Mouse (Mus musculus) embryonic facial prominence, embryonic 12.5 days (tissue): ENCODE data around the gene Stard7. TPM values are rescaled to one million over a fixed set of nuclear protein-coding genes. Genes with fewer than 3 reads are reported as not detected.

Experiments used
- ATAC-seq: fragments of 200-750 bp; cut with Nextera tagmentation; 2 replicates; pipeline ENCODE4 v1.8.0; 2017; ENCODE audit not compliant: insufficient number of reproducible peaks, insufficient read depth, low FRiP score, low TSS enrichment
- H3K27ac ChIP-seq: fragments of 300-500 bp; sonication (generic); 2 replicates; pipeline ENCODE4 v1.5.1; 2016; ENCODE audit warnings: mild to moderate bottlenecking
- H3K27me3 ChIP-seq: fragments of 300-500 bp; sonication (generic); 2 replicates; pipeline ENCODE4 v1.6.1; 2016; ENCODE audit warnings: mild to moderate bottlenecking, moderate library complexity
- H3K36me3 ChIP-seq: fragments of 300-500 bp; sonication (generic); 2 replicates; pipeline ENCODE4 v1.6.1; 2016; ENCODE audit warnings: mild to moderate bottlenecking
- H3K4me1 ChIP-seq: fragments of 300-500 bp; sonication (generic); 2 replicates; pipeline ENCODE4 v1.6.1; 2016
- H3K4me2 ChIP-seq: fragments of 300-500 bp; sonication (generic); replicated peaks from 2 replicates; pipeline ENCODE4 v1.6.1; 2016; ENCODE audit warnings: mild to moderate bottlenecking, moderate library complexity
- H3K4me3 ChIP-seq: fragments of 300-500 bp; sonication (generic); 2 replicates; pipeline ENCODE4 v1.5.1; 2016; ENCODE audit warnings: mild to moderate bottlenecking
- H3K9ac ChIP-seq: fragments of 300-500 bp; sonication (generic); 2 replicates; pipeline ENCODE4 v1.6.1; 2016; ENCODE audit warnings: mild to moderate bottlenecking, moderate library complexity
- H3K9me3 ChIP-seq: fragments of 300-500 bp; sonication (generic); 2 replicates; pipeline ENCODE4 v1.6.1; 2016; ENCODE audit warnings: mild to moderate bottlenecking, moderate library complexity
- WGBS: fragments of 180-500 bp; shearing (Covaris S2); methylation state at CpG from one replicate; pipeline ENCODE4 v1.1.7; 2016; 5-methylcytosine and 5-hydroxymethylcytosine counted together
- polyA plus RNA-seq: library from polyadenylated mRNA; unstranded; fragments of >200 nt; fragmentation: Nextera tagmentation; extraction: Ambion mirVana; gene quantifications from 2 replicates; pipeline ENCODE4 v1.2.1, GENCODE M21; 2016

The Stard7 gene
- polyA plus RNA-seq, 1 experiment from 2014 or later = 87.3 TPM

GRCm38 (mm10) chr2:127311193-127311592 lies 41.2 kb downstream of the Stard7 start:
- no peak overlapping the region for H3K4me3 ChIP-seq

DNA sequence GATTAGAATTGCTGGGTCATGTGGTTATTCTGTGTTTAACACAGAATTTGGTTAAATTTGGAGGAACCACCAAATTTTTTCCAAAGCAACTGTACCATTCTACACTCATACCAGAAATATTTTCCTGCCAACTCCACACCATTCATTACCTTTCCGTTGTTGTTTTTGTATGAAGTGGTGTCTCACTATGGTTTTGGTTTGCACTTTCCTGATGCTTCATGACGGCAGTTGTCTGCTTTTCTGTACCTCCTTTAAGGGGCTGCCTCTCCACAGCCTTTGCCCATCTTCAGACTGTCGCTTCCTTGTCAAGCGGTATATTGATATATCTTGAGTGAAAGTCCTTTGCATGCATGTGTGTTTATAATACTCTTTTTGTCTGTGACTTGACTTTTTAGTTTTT lies 42.8 kb downstream of the Stard7 start:
- Histone ChIP-seq H3K27me3 (no peaks in the 10 kb centered on the region), H3K36me3 (no peaks in the 10 kb centered on the region), H3K9me3 (no peaks in the 10 kb centered on the region), H3K4me1 (no peaks in the 10 kb centered on the region), H3K4me2 (no peak overlapping the region), H3K9ac (no peak overlapping the region), H3K27ac (no peak overlapping the region), H3K4me3 (no peak overlapping the region)
- ATAC-seq = no peak
- WGBS = 92% methylated on average over 4 of the region's 4 CpGs

More at GRCm38 (mm10) chr2:127311193-127311592, 41.2 kb downstream of the Stard7 start:
- no peaks in the 10 kb centered on the region for H3K27me3 ChIP-seq
- no peaks in the 10 kb centered on the region for H3K4me1 ChIP-seq
- 81% methylated on average over 1 of the region's 1 CpGs for WGBS
- ATAC-seq = no peak
- H3K36me3 ChIP-seq = no peaks in the 10 kb centered on the region
- no peak overlapping the region for H3K9ac ChIP-seq
- H3K4me2 ChIP-seq = no peak overlapping the region
- no peak overlapping the region for H3K27ac ChIP-seq
- H3K9me3 ChIP-seq = no peaks in the 10 kb centered on the region

DNA sequence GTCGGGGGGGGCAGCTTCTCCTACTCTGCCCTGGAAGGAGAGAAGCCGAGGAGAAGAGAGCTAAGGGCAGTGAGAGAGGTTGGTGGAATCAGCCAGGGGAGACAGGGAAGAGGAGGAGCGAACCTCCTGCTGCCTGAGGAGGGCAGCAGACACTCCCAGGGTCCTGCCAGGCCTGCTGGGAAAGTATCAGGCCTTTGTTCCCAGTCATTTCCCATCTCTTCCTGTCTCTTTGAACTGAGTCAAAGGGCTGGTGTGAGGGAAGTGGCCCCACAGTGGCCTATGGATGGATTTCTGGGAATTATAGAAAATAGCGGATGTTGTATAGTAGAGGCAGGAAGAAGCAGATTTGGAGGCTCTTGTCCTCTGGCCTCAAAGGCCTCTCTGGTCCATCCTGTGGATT lies 43.9 kb downstream of the Stard7 start:
- Histone ChIP-seq H3K27ac (no peak overlapping the region), H3K36me3 (no peaks in the 10 kb centered on the region), H3K4me3 (no peak overlapping the region), H3K4me1 (no peaks in the 10 kb centered on the region), H3K27me3 (no peaks in the 10 kb centered on the region), H3K9me3 (no peaks in the 10 kb centered on the region), H3K4me2 (no peak overlapping the region), H3K9ac (no peak overlapping the region)
- no peak for ATAC-seq
- WGBS = 47% methylated on average over 4 of the region's 4 CpGs

DNA sequence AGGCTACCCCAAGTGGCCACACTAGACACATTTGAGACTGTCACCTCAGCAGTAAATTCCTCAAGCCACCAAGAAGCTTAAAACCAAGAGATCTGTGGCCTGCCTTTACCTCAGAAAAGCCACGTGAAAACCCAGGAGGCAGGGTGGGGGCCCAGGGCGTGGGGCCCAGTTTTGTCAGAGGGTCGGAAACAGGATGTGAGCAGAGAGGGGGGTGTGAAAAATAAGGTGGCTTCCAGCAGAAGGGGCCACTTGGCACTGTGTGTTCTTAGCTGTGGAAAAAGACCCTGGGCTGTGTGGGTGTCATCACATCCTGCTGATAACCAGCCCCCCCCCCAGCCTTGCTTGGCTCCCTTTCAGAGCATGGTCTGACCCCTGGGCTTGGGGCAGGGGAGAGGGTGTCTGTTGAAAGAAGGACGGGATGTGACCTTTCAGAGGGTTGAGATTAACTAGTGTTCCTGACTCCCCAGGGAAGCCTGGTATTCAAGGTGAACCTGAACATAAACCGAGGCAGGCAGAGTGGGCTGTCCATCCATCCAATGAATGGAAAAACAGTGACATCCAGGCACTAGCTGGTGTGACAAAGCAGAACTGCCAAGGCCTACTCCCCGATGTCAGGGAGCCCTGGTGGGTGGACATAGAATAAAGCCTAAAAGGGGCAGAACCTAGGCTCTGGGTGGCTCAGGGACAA lies 44.6 kb downstream of the Stard7 start:
- Histone ChIP-seq H3K9ac (no peak overlapping the region), H3K27ac (no peak overlapping the region), H3K36me3 (no peaks in the 10 kb centered on the region), H3K27me3 (no peaks in the 10 kb centered on the region), H3K9me3 (no peaks in the 10 kb centered on the region), H3K4me3 (no peak overlapping the region), H3K4me1 (no peaks in the 10 kb centered on the region), H3K4me2 (no peak overlapping the region)
- WGBS = 72% methylated on average over 6 of the region's 6 CpGs
- no peak for ATAC-seq

DNA sequence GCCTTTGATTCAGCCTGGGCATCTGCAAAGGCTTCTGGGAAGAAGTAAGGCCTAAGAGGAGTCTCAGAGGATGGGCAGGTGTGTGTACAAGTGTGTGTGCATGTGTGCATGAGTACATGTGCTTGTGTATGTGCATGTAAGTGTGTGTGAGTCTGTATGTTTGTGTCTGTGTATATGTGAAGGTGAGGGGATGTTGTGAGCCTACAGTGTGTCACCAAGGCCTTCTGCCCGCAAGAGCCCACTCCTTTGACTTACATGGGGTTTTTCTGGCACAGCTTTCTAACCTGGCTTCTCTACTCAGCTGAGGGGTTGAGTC lies 45.1 kb downstream of the Stard7 start:
- Histone ChIP-seq H3K27ac (no peak overlapping the region), H3K9me3 (no peaks in the 10 kb centered on the region), H3K4me1 (no peaks in the 10 kb centered on the region), H3K4me2 (no peak overlapping the region), H3K27me3 (no peaks in the 10 kb centered on the region), H3K9ac (no peak overlapping the region), H3K36me3 (no peaks in the 10 kb centered on the region), H3K4me3 (no peak overlapping the region)
- 94% methylated on average over 1 of the region's 1 CpGs for WGBS
- no peak for ATAC-seq

DNA sequence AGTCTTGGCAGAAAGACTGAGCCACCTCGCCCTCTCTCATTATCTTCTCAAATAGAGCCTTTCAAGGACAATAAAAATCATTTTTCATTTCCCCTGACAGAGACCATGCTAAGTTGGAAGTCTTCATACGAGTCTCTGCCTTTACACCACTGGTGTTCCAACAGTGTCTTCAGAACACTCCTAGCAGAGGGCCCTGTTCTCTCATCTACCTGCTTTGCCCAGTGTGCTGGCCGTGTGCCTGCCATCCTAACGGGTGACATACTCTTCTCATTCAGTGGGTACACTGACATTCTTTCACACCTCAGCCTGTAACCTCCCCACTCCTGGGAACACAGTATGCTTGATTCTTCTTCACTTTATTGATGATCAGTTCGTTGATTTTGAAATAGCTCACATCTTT lies 46.4 kb downstream of the Stard7 start:
- Histone ChIP-seq H3K9ac (no peak overlapping the region), H3K27me3 (no peaks in the 10 kb centered on the region), H3K27ac (no peak overlapping the region), H3K4me3 (no peak overlapping the region), H3K4me2 (no peak overlapping the region), H3K36me3 (no peaks in the 10 kb centered on the region), H3K9me3 (no peaks in the 10 kb centered on the region), H3K4me1 (no peaks in the 10 kb centered on the region)
- WGBS = 76% methylated on average over 5 of the region's 5 CpGs
- no peak for ATAC-seq

DNA sequence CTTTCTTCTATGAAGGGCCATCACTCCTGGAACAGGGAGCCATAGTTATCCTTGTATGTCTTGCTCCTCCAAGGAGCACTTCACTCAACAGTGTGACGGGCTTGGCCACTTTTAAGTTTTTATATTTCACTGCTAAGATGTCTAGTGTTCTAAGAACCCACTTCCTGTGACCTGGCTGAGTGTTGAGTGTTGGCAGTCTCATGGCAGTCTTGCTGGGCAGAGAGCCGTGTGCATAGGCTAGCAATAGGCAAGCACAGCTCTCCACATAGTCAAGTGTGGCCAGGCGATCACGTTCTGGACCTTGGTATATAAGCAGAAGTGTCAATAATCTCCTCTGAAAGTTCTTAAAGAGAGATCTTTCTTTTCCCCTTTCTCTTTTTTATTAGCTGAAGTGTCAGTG lies 48.1 kb downstream of the Stard7 start:
- H3K4me1 ChIP-seq = no peaks in the 10 kb centered on the region
- ATAC-seq = no peak
- H3K9me3 ChIP-seq = no peaks in the 10 kb centered on the region
- H3K27ac ChIP-seq = no peak overlapping the region
- H3K9ac ChIP-seq = no peak overlapping the region
- no peak overlapping the region for H3K4me3 ChIP-seq
- no peaks in the 10 kb centered on the region for H3K27me3 ChIP-seq
- no peaks in the 10 kb centered on the region for H3K36me3 ChIP-seq
- 81% methylated on average over 4 of the region's 4 CpGs for WGBS
- H3K4me2 ChIP-seq = no peak overlapping the region

DNA sequence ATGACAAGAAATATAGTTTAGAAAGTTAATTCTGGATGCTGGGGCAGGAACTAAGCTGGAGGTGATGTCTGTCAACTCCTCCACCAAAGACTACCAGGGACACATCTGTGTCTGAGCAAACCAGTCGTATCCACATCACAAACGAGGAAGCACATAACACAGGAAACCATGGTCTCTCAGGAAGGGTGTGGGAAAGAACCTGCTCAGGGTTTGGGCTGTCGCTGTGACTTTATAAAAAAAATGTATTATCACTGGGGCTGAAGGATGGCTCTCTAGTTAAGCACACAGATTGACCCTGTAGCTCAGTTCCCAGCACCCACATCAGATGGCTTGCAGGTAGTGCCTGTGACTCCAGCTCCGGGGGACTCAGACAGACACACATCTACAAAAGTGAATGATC lies 49.1 kb downstream of the Stard7 start:
- H3K4me3 ChIP-seq = no peak overlapping the region
- H3K27me3 ChIP-seq = no peaks in the 10 kb centered on the region
- no peak overlapping the region for H3K27ac ChIP-seq
- WGBS = 74% methylated on average over 4 of the region's 4 CpGs
- no peaks in the 10 kb centered on the region for H3K36me3 ChIP-seq
- ATAC-seq = no peak
- no peaks in the 10 kb centered on the region for H3K9me3 ChIP-seq
- H3K4me2 ChIP-seq = no peak overlapping the region
- no peak overlapping the region for H3K9ac ChIP-seq
- H3K4me1 ChIP-seq = peaks cover 6% of the 10 kb centered on the region; the same call in 1 of the 2 replicates

- no peak overlapping the region for H3K4me2 ChIP-seq
- no peak overlapping the region for H3K9ac ChIP-seq
- H3K36me3 ChIP-seq = no peaks in the 10 kb centered on the region
- H3K9me3 ChIP-seq = no peaks in the 10 kb centered on the region
- H3K4me1 ChIP-seq = peaks cover 6% of the 10 kb centered on the region; the same call in 1 of the 2 replicates
- WGBS = 62% methylated on average over 6 of the region's 6 CpGs
- no peak for ATAC-seq
- H3K27ac ChIP-seq = no peak overlapping the region
- H3K4me3 ChIP-seq = no peak overlapping the region
- H3K27me3 ChIP-seq = no peaks in the 10 kb centered on the region
These were observed 52.8 kb downstream of the Stard7 start for GRCm38 (mm10) chr2:127322671-127323285.

DNA sequence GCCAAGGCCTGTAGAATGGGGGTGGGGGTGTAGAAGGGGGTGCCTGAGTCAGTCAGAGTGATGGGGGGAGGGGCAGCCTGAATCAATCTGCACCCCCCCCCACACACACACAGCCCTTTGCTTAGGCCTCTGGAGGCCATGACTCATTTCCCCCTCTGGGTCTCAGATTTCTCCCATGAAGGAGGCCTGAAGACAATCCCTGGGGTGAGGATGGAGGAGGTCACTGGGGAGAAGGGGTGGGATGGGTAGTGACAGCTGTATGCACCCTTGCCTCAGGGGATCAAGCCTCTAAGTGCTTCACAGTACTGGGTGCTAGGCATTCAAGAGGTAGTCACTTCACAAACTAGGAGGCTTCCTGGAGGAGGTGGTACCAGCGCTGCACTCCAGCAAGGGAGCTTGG lies 53.6 kb downstream of the Stard7 start:
- Histone ChIP-seq H3K9me3 (no peaks in the 10 kb centered on the region), H3K4me2 (no peak overlapping the region), H3K27ac (no peak overlapping the region), H3K9ac (no peak overlapping the region), H3K27me3 (no peaks in the 10 kb centered on the region), H3K36me3 (no peaks in the 10 kb centered on the region), H3K4me1 (peaks cover 6% of the 10 kb centered on the region; the same call in 1 of the 2 replicates), H3K4me3 (no peak overlapping the region)
- WGBS = 74% methylated on average over 1 of the region's 1 CpGs
- ATAC-seq = no peak

DNA sequence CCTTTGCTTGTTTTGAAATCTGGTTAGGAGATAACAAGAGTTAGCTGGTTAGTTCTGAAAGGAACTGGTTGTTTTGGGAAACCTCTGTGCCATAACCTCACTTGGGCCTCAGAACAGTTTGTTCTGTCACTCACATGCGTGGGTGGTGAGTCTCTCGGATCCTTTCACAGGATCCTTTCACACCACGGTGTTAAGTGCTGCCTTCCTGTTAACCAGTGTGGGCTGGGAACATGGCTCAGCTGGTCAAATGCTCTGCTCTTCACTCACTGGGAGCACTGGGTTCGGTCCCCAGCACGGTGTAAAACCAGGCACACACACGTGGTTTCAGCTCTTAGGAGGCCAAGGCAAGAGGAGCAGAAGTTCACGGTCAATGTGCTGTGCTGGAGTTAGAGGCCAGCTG lies 54.4 kb downstream of the Stard7 start:
- no peak for ATAC-seq
- Histone ChIP-seq H3K4me2 (no peak overlapping the region), H3K4me1 (peaks cover 6% of the 10 kb centered on the region; the same call in 1 of the 2 replicates), H3K9ac (no peak overlapping the region), H3K27me3 (no peaks in the 10 kb centered on the region), H3K36me3 (no peaks in the 10 kb centered on the region), H3K9me3 (no peaks in the 10 kb centered on the region), H3K27ac (no peak overlapping the region), H3K4me3 (no peak overlapping the region)
- WGBS = 79% methylated on average over 7 of the region's 7 CpGs

GRCm38 (mm10) chr2:127328090-127328851 lies 58.3 kb downstream of the Stard7 start:
- H3K4me1 ChIP-seq = peaks cover 5% of the 10 kb centered on the region; the same call in 1 of the 2 replicates
- H3K9me3 ChIP-seq = no peaks in the 10 kb centered on the region
- H3K27me3 ChIP-seq = no peaks in the 10 kb centered on the region
- H3K9ac ChIP-seq = no peak overlapping the region
- H3K4me3 ChIP-seq = no peak overlapping the region
- ATAC-seq = no peak
- H3K4me2 ChIP-seq = no peak overlapping the region
- H3K36me3 ChIP-seq = no peaks in the 10 kb centered on the region
- H3K27ac ChIP-seq = peak overlapping the region; percentile 41; the same call in 1 of the 2 replicates
- 67% methylated on average over 12 of the region's 12 CpGs for WGBS
